Mouse (Mus musculus): ENCODE results near the gene Nol6. TPM values are rescaled to one million over a fixed set of nuclear protein-coding genes. Genes with fewer than 3 reads are reported as not detected.
"Not testable (repeated sequence)": the region's sequence is repeated elsewhere in the genome, so short reads cannot be mapped to it uniquely, and the experiment has no call there.

Gene Nol6
- total RNA-seq, 2 experiments from 2014 or later: 105 to 113 TPM

DNA sequence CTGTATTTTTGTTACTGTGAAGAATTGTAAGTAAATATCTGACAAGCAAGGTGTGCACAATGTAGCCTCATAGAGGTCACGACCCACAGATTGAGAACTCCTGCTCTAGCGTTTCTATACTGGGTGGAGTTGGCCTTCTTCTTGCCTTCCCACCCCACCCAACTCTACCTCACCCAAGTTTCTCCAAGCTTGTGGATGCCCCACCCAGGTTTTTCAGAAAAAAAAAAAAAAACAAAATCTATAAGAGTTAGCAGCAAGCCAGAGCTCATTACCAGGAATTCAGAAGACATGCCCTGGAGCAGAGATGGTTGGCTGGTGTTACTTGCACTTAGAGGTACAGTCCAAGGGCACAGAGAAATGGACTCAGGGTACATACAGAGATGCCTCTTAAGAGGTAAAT, 34.5 kb downstream of the Nol6 start:
- TF ChIP-seq CTCF (conservative IDR thresholded peaks at IDR 0.05): no peak
- DNase-seq (ENCODE audit: low spot score in 2 of 2): no peak
- Histone ChIP-seq H3K4me3 (no peak overlapping the region), H3K27ac (no peak overlapping the region)

DNA sequence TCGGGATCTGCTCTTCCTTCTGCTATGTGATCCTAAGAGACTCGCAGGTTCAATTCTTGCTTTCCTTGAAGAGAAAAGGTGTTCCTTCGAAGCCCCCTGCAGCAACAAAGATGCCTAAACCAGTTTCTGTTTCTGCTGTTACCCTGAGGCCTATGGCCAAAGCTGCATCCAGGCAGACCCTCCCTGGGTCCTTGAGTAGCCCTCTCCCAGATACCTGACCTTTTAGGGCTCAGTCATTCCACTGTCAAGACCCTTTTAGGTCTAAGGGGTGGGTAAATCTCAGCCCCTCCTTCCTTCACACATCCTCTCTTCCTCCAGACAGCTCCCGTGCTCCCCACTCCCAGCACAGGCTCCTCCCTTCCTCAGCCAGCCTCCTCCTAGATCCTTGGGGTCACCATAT, 35.1 kb downstream of the Nol6 start:
- no peak for TF ChIP-seq CTCF (conservative IDR thresholded peaks at IDR 0.05)
- no peak overlapping the region for H3K27ac ChIP-seq
- no peak overlapping the region for H3K4me3 ChIP-seq
- DNase-seq (ENCODE audit: low spot score in 2 of 2): no peak

DNA sequence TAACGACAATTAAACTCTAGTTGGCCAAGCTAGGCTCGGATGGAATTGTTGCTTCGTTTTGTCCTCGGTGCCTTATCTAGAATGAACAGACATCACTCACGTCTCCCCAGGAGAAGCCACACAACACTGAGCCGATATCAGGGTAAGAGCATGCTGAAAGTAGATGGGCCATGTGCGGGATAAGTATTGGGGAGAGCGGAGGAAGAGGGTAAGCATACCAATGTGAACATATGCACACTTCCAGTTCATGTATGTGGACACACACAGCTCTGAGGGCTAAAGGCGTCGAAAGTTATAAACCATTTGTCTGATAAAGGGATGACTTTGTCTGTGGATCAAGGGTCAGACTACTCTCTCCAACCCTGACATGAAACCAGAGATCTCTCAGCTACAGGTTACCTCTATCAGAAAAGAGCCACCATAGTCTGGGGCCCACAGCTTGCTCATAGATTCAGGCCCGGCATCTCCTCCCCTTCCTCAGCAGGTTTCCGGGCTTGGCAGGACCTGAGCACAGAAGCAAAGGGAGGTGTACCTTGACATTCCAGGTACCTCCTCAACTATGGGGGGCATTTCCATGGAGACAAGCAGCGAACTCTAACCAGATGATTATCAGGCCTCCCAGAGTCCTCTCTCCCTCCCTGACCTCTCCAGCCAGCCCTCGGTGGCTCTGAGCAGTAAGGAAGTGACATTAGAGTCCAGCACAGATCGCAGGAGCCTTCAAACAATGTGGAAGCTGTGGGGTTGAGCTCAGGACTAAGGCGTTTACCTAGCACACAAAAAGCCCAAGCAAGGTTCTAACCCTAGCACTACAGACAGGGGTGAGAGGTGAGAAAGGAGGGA, 36.6 kb downstream of the Nol6 start:
- Histone ChIP-seq H3K27ac (no peak overlapping the region), H3K4me3 (no peak overlapping the region)
- no peak for TF ChIP-seq CTCF (conservative IDR thresholded peaks at IDR 0.05)
- no peak for DNase-seq (ENCODE audit: low spot score in 2 of 2)

DNA sequence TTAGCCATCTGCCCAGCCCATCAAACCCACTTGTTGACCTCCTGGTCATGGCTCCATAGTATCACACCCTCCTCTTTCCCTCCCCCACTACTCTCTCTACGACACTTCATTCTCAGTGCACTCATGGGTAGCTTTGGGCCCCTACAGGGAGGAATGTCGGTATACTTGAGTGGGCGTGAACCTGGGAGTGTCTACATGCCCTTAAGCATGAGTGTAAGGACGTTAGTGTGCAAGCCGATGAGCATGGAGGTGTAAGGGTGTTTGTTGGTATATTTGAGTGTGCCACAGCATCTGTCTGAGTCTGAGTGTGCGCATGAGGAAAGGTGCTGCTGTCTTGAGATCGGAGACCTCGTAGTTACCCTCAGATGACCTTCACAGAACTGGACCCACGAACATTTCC, 37.3 kb downstream of the Nol6 start:
- Histone ChIP-seq H3K27ac (no peak overlapping the region), H3K4me3 (no peak overlapping the region)
- TF ChIP-seq CTCF (conservative IDR thresholded peaks at IDR 0.05): no peak
- DNase-seq (ENCODE audit: low spot score in 2 of 2): no peak

DNA sequence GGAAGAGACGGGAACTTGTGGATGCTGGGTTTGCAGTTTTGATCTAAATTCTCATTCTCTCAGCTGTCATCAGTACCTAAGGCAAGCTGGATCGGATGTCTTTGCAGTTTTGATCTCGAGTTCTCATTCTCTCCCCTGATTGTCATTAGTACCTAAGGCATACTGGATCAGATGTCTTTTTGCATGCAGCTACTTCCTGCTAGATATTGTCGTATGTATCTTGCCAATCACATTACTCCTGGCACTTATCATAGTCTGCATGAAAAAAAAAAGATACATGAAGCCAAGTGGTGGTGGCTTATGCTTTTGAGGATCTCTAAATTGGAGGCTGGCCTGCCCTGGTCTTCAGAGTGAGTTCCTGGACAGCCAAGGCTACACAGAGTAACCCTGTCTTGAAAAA, 39.4 kb downstream of the Nol6 start:
- no peak overlapping the region for H3K4me3 ChIP-seq
- no peak overlapping the region for H3K27ac ChIP-seq
- no peak for TF ChIP-seq CTCF (conservative IDR thresholded peaks at IDR 0.05)
- DNase-seq (ENCODE audit: low spot score in 2 of 2): no peak

DNA sequence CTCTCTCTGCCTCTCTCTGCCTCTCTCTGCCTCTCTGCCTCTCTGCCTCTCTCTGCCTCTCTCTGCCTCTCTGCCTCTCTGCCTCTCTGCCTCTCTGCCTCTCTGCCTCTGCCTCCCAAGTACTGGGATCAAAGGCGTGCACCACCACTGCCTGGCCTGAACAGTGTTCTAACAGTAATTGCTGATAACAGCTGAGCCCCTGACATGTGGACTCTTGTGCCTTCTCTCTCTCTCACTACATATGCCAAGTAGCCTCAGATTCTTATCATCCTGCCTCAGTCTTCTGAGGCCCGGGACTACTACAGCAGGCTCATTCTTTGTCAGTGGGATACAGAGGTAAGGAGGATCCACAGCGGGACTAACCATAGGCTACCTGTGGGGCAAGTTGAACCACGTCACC, 41.5 kb downstream of the Nol6 start:
- DNase-seq (ENCODE audit: low spot score in 2 of 2); H3K27ac ChIP-seq: not testable (repeated sequence)

DNA sequence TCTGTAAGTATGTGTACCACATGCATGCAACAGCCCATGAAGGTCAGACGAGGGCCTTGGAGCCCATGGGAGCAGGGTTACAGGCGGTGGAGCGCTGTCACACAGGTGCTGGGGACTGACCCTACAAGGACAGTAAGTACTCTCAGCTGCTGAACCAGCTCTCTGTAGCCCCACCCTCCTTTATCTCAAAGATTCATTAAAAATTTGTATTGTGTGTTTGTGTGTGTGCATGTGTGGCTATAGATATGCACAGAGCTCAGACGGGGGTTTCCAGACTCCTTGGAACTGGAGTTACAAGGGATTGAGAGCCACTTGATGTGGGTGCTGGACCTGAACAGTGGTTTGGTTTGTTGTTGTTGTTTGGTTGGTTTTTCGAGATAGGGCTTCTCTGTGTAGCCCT, 42.5 kb downstream of the Nol6 start:
- no peak overlapping the region for H3K27ac ChIP-seq
- TF ChIP-seq CTCF (conservative IDR thresholded peaks at IDR 0.05): no peak
- DNase-seq (ENCODE audit: low spot score in 2 of 2): no peak
- H3K4me3 ChIP-seq: no peak overlapping the region

More for the DNA sequence above, 41.5 kb downstream of the Nol6 start:
- H3K4me3 ChIP-seq: not testable (repeated sequence)

DNA sequence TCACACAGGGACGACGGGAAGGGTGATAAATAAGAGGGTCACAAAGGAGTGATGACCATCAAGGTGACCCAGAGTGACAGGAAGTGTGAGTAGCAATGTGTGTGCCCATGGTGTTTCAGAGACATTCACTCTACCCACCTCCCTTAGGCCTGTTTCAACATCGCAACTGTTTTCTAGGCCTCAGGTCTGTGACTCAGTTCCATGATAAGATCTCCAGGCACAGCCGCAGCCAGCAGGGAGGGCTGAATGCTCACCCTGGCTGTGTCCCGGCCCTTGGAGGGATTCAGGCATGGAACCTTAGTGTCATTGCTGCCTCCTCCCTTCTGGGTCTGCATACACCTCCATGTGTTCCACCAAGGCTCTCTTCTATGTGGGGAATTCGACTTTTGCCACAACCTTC, 45.5 kb downstream of the Nol6 start:
- no peak for TF ChIP-seq CTCF (conservative IDR thresholded peaks at IDR 0.05)
- H3K27ac ChIP-seq: no peak overlapping the region
- no peak for DNase-seq (ENCODE audit: low spot score in 2 of 2)
- H3K4me3 ChIP-seq: no peak overlapping the region

DNA sequence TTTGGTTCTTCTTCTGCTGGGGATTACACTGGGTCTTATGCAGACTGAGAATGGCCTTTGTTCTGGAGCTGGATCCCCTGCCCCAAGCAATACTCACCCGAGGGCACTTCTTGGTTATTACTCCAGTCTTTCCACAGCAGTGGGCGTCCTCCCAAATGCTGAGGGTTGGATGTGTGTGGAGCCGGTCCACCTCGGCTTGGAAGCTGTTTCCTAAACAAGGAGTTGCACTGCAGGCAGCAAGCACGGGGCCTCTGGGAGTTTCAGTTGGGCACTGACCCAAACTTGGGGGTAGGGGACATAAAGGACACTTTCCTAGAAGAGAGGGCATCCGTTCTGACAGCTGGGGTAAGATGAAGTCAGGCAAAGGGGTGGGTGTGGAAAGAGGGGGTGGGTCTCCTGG, 49.8 kb downstream of the Nol6 start:
- no peak for TF ChIP-seq CTCF (conservative IDR thresholded peaks at IDR 0.05)
- H3K27ac ChIP-seq: no peak overlapping the region
- H3K4me3 ChIP-seq: no peak overlapping the region
- DNase-seq (ENCODE audit: low spot score in 2 of 2): no peak

DNA sequence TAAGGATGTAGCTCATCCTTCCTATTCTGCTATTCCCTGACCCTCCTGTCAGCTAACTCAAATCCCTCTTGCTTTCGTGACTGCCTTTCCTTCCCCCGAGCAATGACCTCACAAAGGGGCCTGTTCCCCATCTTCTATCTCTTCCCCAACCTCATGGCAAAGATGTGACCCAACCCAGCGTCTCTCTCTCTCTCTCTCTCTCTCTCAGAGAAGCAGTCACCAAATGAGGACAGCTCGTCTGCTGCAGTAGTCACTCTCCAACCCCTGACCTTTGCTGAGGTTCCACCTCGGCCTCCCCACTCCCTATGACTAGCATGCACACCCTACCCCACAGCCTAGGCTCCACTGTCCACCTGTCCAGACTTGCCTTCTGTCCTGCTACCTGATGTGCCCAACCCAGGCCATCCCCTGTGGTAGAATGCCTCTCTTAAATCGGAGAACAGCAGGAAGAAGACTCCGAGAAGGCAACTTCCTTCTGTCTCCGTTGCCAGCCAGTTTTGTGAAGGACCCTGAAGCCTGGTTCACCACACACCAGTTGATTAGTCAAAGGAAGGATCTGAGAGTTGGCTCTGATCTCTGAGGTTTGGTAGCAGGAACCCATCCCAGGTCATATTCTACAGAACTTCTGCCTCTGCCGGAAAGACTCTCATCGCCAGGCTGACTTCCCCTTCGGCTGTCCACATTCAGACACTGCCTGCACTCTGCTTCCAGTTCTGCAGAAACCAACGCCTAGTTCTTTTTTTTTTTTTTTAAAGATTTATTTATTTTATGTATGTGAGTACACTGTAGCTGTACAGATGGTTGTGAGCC, 51.0 kb downstream of the Nol6 start:
- no peak overlapping the region for H3K4me3 ChIP-seq
- no peak for TF ChIP-seq CTCF (conservative IDR thresholded peaks at IDR 0.05)
- H3K27ac ChIP-seq: no peak overlapping the region
- no peak for DNase-seq (ENCODE audit: low spot score in 2 of 2)

DNA sequence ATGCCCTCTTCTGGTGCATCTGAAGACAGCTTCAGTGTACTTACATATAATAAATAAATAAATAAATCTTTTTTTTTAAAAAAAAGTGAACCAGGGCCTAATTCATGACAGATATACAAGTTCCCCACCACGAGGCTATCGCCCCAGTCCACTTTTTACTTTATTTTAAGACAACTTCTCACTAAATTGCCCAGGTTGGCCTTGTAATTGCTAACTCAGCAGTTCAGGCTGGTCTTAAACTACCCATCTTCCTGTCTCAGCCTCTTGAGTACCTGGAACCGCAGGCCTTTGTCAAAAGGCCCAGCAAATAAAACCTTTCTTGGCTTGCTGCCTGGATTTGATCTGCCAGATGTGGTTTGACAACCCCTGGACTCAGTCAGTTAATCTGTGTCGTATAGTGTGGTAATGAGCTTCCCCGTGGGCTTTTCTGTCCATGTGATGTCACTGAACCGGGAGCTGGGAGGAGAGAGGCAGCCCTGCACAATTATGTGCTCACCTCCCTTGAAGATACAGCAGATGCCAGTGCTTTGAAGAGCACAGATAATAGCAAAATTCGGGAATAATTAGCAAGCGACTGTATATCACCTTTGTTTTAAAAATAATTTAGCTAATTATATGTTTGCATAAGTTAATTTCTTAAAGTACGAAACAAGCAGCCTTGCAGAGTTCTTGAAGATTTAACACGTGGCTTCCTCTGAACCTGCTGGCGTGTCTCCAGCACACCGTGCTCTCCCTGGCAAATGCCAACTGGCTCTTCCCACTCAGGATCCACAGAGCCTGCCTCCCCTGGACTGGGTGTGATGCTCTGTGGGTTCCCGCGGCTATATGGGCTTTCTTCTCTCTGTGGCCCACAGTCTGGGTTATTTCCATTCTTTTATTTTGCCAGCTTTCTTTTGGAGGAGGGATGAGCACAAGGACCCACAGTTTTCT, 52.5 kb downstream of the Nol6 start:
- DNase-seq (ENCODE audit: low spot score in 2 of 2): no peak
- no peak overlapping the region for H3K27ac ChIP-seq
- H3K4me3 ChIP-seq: no peak overlapping the region
- TF ChIP-seq CTCF (conservative IDR thresholded peaks at IDR 0.05): no peak

DNA sequence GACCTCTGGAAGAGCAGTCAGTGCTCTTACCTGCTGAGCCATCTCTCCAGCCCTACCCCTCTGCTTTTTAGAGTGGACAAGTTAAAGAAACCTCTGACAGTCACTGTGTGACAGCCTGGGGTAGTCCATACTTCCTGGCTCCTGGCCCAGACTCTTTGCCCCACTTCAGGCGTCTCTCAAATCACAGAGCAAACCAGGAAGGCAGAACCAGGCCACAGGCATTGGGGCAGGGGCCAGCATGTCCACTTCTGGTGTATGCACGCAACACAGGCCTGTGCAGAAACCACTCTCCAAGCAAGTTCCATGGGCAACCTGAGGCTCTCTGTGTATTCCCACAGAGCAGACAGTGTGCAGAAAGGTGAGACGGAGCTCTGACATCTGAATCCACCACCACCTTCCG, 59.1 kb downstream of the Nol6 start:
- Histone ChIP-seq H3K4me3 (no peak overlapping the region), H3K27ac (no peak overlapping the region)
- no peak for DNase-seq (ENCODE audit: low spot score in 2 of 2)
- TF ChIP-seq CTCF (conservative IDR thresholded peaks at IDR 0.05): no peak

Other genes with a start within 250 kb of the Nol6 start
- not detected for gene Spink4, start 204.4 kb downstream of the Nol6 start, total RNA-seq (2021)
- gene Bag1, start 176.2 kb downstream of the Nol6 start, total RNA-seq (2021): 100 to 1,000 TPM; 149 to 151 TPM
- gene Chmp5, start 176.0 kb downstream of the Nol6 start, total RNA-seq (2021): 10 to 100 TPM; 81.5 to 84.7 TPM
- gene Nfx1, start 153.5 kb downstream of the Nol6 start, total RNA-seq (2021): 10 to 100 TPM; 72.0 to 77.1 TPM
- gene Aqp7, start 76.3 kb downstream of the Nol6 start, total RNA-seq (2021): under 1 TPM in 1 of 2 experiments, not detected in 1; 0.28 TPM
- gene Aqp3, start 26.3 kb downstream of the Nol6 start, total RNA-seq (2021): not detected
- gene Ube2r2, start 11.3 kb upstream of the Nol6 start, total RNA-seq (2021): 10 to 100 TPM; 77.3 to 81.1 TPM
- 10 to 100 TPM; 40.9 to 45.0 TPM for gene Ubap2, start 150.7 kb upstream of the Nol6 start, total RNA-seq (2021)
- gene Dcaf12, start 190.4 kb upstream of the Nol6 start, total RNA-seq (2021): 10 to 100 TPM; 41.0 to 41.4 TPM
- gene Ubap1, start 224.5 kb upstream of the Nol6 start, total RNA-seq (2021): 10 to 100 TPM; 39.3 to 40.4 TPM